Mouse (Mus musculus) fibroblast of lung, adult 2 months (primary cell): ENCODE measurements around the gene Tnf.

Experiments
- DNase-seq: peaks from one replicate; pipeline ENCODE4 v3.0.0-alpha.2; 2011; ENCODE audit warnings: low read depth

The Tnf gene

GRCm38 (mm10) chr17:35198946-35199345, 2.9 kb downstream of the Tnf start:
- DNase-seq: no peak

- DNase-seq: no peak
These were observed 3.8 kb downstream of the Tnf start for GRCm38 (mm10) chr17:35198029-35198428.

- DNase-seq: no peak
These were observed 4.7 kb downstream of the Tnf start for GRCm38 (mm10) chr17:35197126-35197525.

GRCm38 (mm10) chr17:35196321-35196641, 5.5 kb downstream of the Tnf start:
- no peak for DNase-seq

- DNase-seq: no peak
These were observed 6.0 kb downstream of the Tnf start for GRCm38 (mm10) chr17:35195631-35196320.

GRCm38 (mm10) chr17:35194844-35195630, 6.8 kb downstream of the Tnf start:
- DNase-seq: no peak

- no peak for DNase-seq
These were observed 7.6 kb downstream of the Tnf start, which contains the start of gene Ltb for GRCm38 (mm10) chr17:35193881-35194843. Ltb (plus strand) TSS chr17:35194439.

GRCm38 (mm10) chr17:35192924-35193323, 8.9 kb downstream of the Tnf start:
- DNase-seq: no peak

- DNase-seq: no peak
These were observed 10.1 kb downstream of the Tnf start for GRCm38 (mm10) chr17:35191723-35192122.

GRCm38 (mm10) chr17:35190096-35190495, 11.7 kb downstream of the Tnf start:
- DNase-seq: no peak

- no peak for DNase-seq
These were observed 12.6 kb downstream of the Tnf start for GRCm38 (mm10) chr17:35189186-35189585.

GRCm38 (mm10) chr17:35187959-35188610, 13.7 kb downstream of the Tnf start, which contains the start of gene Lst1:
Lst1 (minus strand) TSS chr17:35188439.
- no peak for DNase-seq

- no peak for DNase-seq
These were observed 14.5 kb downstream of the Tnf start for GRCm38 (mm10) chr17:35187345-35187744.

- no peak for DNase-seq
These were observed 15.1 kb downstream of the Tnf start for GRCm38 (mm10) chr17:35186681-35187080.

- no peak for DNase-seq
These were observed 15.9 kb downstream of the Tnf start for GRCm38 (mm10) chr17:35185639-35186611.

- no peak for DNase-seq
These were observed 21.7 kb downstream of the Tnf start for GRCm38 (mm10) chr17:35180093-35180492.

- DNase-seq: no peak
These were observed 23.3 kb downstream of the Tnf start for GRCm38 (mm10) chr17:35178528-35178927.

- no peak for DNase-seq
These were observed 25.8 kb downstream of the Tnf start, which contains the start of gene Aif1 for GRCm38 (mm10) chr17:35175968-35176367. Aif1 (minus strand) TSS chr17:35176068.

- no peak for DNase-seq
These were observed 26.4 kb downstream of the Tnf start for GRCm38 (mm10) chr17:35175382-35175781.

GRCm38 (mm10) chr17:35174201-35174977, 27.4 kb downstream of the Tnf start:
- DNase-seq: no peak
